Mouse (Mus musculus): ENCODE data around the gene Meaf6.

Meaf6 gene

GRCm38 (mm10) chr4:125144211-125144610, 59.3 kb downstream of the Meaf6 start:
- DNase-seq (ENCODE audit: low spot score), result no peak

GRCm38 (mm10) chr4:125144627-125145026, 59.7 kb downstream of the Meaf6 start:
- DNase-seq (ENCODE audit: low spot score), result no peak

DNA sequence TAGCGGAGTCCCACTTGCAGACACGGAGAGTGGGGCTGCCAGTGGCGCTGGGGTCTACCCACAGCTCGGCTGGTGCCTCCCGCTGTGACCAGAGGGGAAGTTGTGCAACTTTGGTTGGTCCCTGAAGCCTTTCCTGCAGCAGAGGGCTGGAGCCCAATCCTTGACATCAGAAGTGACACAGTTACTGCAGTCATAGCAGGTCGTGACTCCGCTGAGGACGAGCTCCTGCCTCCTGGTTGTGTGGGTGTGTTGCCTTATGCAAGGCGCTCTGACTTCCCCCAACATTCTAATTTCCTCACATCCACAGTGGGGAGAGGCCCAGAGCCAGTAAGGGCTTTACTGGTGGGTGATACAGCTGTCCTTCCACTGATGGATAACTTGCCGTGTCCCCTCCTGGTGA, 60.3 kb downstream of the Meaf6 start:
- DNase-seq (ENCODE audit: low spot score), result no peak

DNA sequence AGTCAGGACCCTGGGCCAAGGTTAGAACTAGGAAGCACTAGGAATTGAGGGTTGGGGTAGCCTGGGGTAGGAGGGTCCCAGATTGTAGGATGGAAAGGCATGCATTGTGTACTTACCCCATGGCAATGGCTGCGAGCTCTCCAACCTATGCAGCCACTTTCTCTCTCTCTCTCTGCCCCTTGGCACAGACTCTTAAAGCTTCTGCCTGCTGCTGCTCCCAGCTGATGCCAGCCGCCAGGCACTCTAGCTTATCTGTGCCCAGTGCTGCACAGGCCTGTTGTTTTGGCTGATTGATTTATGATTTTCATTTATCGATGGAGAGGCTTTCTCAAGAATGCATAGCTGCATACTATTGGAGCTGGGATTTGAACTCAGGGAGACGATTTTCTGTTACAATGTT, 63.0 kb downstream of the Meaf6 start:
- DNase-seq (ENCODE audit: low spot score), result no peak

DNA sequence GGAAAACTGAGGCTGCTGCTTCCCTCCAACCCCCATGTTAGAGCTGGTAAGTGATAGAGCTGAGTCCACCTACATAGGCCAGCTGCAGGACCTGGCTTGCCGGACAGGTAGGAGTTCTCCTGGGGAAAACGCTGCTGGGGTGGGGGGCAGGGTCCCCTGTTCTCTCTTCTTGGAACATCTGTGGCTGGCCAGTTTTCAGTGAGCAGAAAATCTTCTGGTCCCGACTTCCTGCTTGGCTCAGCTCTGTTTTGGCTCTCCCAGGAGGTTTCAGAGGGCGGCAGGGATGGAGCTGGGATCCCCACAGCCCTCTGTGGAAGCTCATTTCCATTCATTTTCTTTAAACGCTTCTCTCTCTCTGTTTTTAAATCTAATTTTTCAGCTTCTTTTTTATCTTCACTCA, 64.5 kb downstream of the Meaf6 start:
- DNase-seq (ENCODE audit: low spot score), result no peak

DNA sequence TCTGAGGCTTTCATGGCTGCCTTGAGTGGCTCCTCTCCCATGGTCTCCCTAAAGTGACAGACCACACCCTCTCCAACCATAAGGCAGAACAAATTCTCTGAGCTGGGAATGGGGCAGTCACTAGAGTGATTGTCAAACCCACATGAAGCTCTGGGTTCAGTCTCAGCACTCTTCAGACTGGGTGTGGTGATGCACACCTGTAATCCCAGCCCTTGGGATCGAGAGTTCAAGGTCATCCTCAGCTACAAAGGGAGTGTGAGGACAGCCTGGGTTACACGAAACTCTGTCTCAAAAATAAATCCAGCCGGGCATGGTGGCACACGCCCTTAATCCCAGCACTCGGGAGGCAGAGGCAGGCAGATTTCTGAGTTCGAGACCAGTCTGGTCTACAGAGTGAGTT, 67.5 kb downstream of the Meaf6 start:
- no peak for DNase-seq (ENCODE audit: low spot score)

DNA sequence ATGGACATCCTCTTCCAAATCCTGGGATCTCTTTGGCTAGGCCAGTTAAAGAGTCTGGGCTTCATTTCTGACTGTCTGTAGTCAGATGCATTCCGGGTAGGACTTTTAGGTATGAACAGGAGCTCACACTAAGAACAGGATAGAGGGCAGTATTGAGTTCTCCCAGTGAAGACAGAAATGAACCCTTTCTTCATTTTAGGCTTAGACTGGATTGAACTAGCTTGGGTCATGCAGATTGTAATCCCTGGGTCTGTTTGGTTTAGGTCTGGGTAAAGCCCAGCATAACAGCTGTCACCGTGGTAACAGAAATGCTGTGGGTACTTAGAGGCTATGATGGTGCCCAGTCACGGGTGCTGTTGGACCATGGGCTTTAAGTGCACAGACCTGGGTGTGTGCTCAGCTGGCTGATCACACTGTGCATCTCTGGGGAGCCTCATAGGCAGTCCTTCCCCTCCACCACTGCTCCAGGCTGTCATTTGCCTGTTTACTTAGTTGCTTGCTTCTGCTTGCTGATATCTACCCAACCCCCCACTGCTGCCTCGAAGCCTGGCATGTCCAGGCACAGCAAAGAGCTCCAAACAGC, 68.8 kb downstream of the Meaf6 start:
- no peak for DNase-seq (ENCODE audit: low spot score)

DNA sequence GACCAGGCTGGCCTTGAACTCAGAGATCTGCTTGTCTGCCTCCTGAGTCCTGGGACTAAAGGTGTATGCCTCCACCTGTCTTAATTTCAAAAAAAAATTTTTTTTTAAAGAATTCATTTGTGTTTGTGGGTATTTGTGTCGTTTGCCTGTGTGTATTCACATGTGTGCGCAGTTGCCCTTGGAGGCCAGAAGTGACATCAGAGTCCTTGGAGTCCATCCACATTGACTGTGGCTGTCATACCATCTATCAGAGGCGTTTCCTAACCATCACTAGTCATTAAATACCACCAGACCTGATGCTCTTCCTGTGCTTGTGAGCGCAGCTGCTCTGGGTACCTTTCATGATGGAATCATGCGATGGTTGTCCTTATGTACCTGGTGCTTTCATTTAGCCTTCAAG, 70.7 kb downstream of the Meaf6 start:
- DNase-seq (ENCODE audit: low spot score), result no peak

DNA sequence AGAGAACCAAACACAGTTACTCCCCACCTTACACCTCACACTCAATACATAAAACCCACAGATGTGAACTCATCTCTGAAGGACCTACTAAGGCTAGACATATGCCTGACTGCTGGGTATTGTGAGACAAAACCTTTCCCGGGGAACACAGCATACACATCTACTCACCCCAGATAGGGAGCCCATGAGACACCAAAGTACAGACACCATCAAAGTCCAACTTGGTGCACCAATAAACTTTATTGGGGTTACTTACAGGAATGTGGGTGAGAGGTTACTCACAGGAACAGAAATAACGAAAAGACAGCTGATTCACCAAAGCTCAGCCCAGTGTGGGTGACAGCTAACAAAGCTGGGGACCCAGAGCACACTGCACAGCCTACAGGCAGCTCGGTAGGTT, 72.4 kb downstream of the Meaf6 start:
- no peak for DNase-seq (ENCODE audit: low spot score)

DNA sequence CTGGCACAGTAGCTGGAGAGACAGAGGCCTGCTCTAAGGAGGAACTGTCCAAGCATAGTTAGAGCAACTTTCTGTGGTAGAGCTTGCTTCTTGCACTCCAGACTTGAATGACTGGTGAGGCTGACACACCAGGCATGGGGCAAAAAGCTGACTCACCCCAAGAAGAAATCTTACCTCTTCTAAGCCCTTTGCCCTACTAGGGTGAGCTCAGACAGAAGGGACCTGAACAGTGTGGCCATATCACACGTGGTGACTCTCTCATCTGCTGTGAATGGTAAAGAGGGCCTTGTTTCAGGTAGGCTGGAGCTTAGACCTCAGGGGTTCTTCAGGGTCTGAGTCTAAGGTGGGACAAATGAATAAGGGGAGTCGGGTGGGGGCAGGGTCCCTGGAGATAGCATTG, 73.1 kb downstream of the Meaf6 start:
- DNase-seq (ENCODE audit: low spot score), result no peak

- no peak for DNase-seq (ENCODE audit: low spot score)
These were observed 73.8 kb downstream of the Meaf6 start for GRCm38 (mm10) chr4:125158581-125159317.

DNA sequence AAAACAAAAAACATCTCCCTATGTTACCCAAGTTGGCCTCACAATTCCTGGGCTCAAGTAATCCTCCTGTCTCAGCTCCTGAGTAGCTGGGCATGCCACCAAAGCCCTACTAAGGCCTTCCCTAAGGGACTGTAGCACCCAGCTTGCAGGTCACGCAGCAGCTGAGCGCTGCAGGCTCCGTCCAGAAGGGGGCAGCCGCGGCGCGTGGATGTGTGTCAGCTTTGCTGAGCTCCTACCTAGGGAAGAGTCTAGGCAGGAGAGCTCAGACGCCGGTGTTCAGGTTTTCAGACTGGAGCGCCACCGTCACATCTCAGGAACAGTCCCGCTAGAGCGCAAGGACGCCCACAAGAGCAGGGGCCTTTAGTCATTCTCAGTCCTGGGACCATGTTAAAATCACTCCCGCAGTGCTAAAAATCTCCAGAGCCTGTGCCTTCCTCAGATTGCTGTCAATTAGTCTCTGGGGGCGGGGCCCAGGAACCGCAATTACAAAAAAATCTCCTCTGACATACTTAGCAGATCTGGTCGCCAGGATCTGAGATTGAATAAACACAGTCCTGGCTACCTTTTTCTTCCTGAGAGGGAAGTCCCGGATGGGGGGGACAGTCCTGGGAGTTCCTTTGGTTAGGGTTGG, 75.5 kb downstream of the Meaf6 start:
- DNase-seq (ENCODE audit: low spot score), result peak; percentile 88

DNA sequence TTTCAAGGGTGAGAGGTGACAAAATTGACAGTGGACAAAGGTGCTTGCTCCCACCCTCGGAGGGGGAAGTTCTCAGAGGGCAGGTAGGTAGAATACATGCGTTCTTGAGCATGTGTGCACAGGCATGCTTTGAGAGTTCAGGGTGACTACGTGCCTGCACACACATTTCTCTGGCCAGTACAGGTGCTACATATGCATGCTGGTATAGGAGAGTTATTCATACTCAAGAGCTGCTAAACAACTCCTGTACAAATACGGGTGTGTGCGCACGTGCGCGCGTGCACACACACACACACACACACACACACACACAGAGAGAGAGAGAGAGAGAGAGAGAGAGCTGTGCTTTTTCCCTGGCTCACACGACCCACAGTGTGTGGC, 76.0 kb downstream of the Meaf6 start:
- DNase-seq (ENCODE audit: low spot score), result no peak

DNA sequence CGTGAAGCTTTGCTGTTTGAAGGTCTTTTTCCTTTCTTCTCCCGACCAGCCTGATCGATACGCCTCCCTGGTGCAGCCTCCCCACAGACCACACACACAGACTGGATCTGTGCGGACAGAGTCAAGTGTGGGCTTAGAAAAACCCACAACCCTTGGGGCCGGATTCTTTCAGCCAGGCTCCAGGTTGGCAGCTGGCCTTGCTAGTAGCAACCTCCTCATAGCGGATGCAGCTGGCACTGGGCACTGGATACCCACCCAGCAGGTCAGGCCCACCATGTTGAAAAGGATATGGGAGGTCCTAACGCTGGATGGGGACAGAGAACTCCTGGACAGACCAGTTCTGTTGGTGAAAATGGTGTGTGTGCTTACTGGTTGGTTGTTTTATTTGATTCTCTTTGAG, 76.5 kb downstream of the Meaf6 start:
- DNase-seq (ENCODE audit: low spot score), result no peak

GRCm38 (mm10) chr4:125162701-125163100, 77.8 kb downstream of the Meaf6 start:
- no peak for DNase-seq (ENCODE audit: low spot score)
